Mouse (Mus musculus): ENCODE measurements around the gene Car11. TPM values are rescaled to one million over a fixed set of nuclear protein-coding genes. Genes with fewer than 3 reads are reported as not detected.

Car11 gene
- polyA plus RNA-seq, 1 experiment from 2014 or later: 9.8 TPM

DNA sequence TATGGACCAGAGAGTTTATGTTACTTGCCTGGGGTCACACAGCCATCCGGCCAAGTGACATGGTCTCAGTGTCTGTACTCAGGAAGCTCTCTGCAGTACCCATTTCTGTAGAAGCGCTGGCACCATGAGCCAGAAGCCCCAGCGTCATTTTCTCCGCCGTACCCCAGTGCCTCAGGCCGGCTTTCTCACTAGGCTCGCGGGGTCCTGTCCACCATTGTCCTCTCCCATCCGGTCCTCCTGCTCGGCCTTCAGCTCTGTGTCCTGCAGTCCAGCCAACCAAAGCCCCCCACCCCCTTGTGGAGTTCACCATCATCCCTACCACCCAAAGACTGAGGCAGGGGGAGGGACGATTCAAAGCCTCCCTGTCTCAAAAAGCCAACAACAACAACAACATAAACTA, 2.0 kb downstream of the Car11 start:
- Histone ChIP-seq H3K4me1 (ENCODE audit: control insufficient read depth, insufficient read depth, low read length) (peaks cover 28% of the 10 kb centered on the region), H3K4me3 (replicated peaks; ENCODE audit: low read length) (0 out of 2 replicates have a peak overlapping the region, but pooled peaks have one; percentile 40), H3K9ac (ENCODE audit: low read length) (no peak overlapping the region), H3K9me3 (replicated peaks; ENCODE audit: control insufficient read depth, low read length) (no peaks in the 10 kb centered on the region), H3K27ac (ENCODE audit: low read length) (no peak overlapping the region), H3K27me3 (ENCODE audit: control insufficient read depth, insufficient read depth, low read length) (peaks cover 20% of the 10 kb centered on the region; the same call in 1 of the 2 replicates), H3K36me3 (ENCODE audit: control insufficient read depth, insufficient read depth, low read length) (no peaks in the 10 kb centered on the region), H3K4me2 (ENCODE audit: low read depth, low read length) (0 out of 2 replicates have a peak overlapping the region, but pooled peaks have one; percentile 57)
- no peak for ATAC-seq (ENCODE audit: insufficient read depth, low FRiP score)
- 88% methylated on average over 11 of the region's 11 CpGs for WGBS

DNA sequence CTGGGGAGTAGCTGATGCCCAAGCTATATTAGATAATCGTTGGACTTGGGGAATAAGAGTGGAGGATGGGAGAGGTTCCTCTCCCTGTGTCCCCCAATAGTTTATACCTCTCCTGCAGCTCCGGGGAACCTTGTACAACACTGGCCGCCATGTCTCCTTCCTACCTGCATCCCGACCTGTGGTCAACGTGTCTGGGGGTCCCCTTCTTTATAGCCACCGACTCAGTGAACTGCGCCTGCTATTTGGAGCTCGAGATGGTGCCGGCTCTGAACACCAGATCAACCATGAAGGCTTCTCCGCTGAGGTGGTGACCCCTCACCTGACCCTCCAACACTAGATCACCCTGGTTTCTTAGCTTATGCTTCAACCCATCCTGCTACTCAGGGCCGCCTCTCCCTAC, 2.7 kb downstream of the Car11 start:
- no peak overlapping the region for H3K27ac ChIP-seq (ENCODE audit: low read length)
- no peak overlapping the region for H3K4me3 ChIP-seq (replicated peaks; ENCODE audit: low read length)
- peaks cover 33% of the 10 kb centered on the region for H3K4me1 ChIP-seq (ENCODE audit: control insufficient read depth, insufficient read depth, low read length)
- H3K9me3 ChIP-seq (replicated peaks; ENCODE audit: control insufficient read depth, low read length): no peaks in the 10 kb centered on the region
- H3K9ac ChIP-seq (ENCODE audit: low read length): no peak overlapping the region
- ATAC-seq (ENCODE audit: insufficient read depth, low FRiP score): no peak
- 94% methylated on average over 11 of the region's 11 CpGs for WGBS
- H3K4me2 ChIP-seq (ENCODE audit: low read depth, low read length): no peak overlapping the region
- H3K27me3 ChIP-seq (ENCODE audit: control insufficient read depth, insufficient read depth, low read length): peaks cover 20% of the 10 kb centered on the region; the same call in 1 of the 2 replicates
- no peaks in the 10 kb centered on the region for H3K36me3 ChIP-seq (ENCODE audit: control insufficient read depth, insufficient read depth, low read length)

DNA sequence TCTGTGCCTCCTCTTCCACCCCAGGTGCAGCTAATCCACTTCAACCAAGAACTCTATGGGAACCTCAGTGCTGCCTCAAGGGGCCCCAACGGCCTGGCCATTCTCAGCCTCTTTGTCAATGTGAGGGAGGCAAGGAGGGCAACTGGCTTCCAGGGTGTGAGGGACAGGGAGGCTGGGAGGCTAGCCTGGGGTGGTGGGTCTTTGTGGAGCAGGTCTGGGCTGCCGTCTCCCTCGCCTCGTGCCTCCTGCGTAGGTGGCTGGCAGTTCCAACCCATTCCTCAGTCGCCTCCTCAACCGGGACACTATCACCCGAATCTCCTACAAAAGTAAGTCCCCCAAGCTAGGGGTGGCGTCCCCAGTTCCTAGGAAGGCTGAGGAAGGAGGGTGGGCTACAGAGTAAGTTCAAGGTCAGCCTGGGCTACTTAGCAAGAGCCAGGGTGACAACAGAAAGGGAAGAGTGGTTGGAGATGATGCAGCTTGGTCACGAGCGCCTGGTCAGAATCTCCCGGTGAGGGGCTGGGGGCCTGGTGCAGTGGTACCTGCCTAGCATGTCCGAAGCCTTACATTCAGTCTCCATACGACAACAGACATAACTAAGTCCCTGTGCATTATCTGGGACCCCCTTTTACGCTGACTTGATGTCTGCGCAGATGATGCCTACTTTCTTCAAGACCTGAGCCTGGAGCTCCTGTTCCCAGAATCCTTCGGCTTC, 3.3 kb downstream of the Car11 start:
- peaks cover 37% of the 10 kb centered on the region for H3K4me1 ChIP-seq (ENCODE audit: control insufficient read depth, insufficient read depth, low read length)
- no peak overlapping the region for H3K9ac ChIP-seq (ENCODE audit: low read length)
- no peak overlapping the region for H3K4me2 ChIP-seq (ENCODE audit: low read depth, low read length)
- H3K27ac ChIP-seq (ENCODE audit: low read length): no peak overlapping the region
- H3K9me3 ChIP-seq (replicated peaks; ENCODE audit: control insufficient read depth, low read length): no peaks in the 10 kb centered on the region
- peaks cover 20% of the 10 kb centered on the region; the same call in 1 of the 2 replicates for H3K27me3 ChIP-seq (ENCODE audit: control insufficient read depth, insufficient read depth, low read length)
- WGBS: 87% methylated on average over 17 of the region's 17 CpGs
- no peaks in the 10 kb centered on the region for H3K36me3 ChIP-seq (ENCODE audit: control insufficient read depth, insufficient read depth, low read length)
- no peak for ATAC-seq (ENCODE audit: insufficient read depth, low FRiP score)
- no peak overlapping the region for H3K4me3 ChIP-seq (replicated peaks; ENCODE audit: low read length)

DNA sequence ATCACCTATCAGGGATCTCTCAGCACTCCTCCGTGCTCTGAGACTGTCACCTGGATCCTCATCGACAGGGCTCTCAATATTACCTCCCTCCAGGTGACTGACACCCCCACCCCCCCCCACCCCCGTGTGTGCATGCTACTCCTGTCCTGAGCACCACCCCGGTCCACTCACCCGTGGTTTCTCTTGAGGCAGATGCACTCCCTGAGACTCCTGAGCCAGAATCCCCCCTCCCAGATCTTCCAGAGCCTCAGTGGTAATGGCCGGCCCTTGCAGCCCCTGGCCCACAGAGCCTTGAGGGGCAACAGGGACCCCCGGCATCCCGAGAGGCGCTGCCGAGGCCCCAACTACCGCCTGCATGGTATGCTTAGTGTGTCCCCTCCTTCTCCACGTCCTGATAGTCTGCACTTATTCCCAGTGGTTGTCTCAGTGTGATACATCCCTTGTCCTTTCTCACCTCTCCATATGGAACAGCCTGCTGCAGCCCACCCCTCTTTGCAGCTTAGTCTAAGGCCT, 3.9 kb downstream of the Car11 start:
- peak overlapping the region; percentile 77 for H3K9ac ChIP-seq (ENCODE audit: low read length)
- H3K4me1 ChIP-seq (ENCODE audit: control insufficient read depth, insufficient read depth, low read length): peaks cover 43% of the 10 kb centered on the region
- peak overlapping the region; percentile 93 for H3K4me2 ChIP-seq (ENCODE audit: low read depth, low read length)
- no peaks in the 10 kb centered on the region for H3K9me3 ChIP-seq (replicated peaks; ENCODE audit: control insufficient read depth, low read length)
- H3K27me3 ChIP-seq (ENCODE audit: control insufficient read depth, insufficient read depth, low read length): peaks cover 19% of the 10 kb centered on the region; the same call in 1 of the 2 replicates
- 38% methylated on average over 12 of the region's 12 CpGs for WGBS
- peak overlapping the region; percentile 90 for H3K27ac ChIP-seq (ENCODE audit: low read length)
- no peak for ATAC-seq (ENCODE audit: insufficient read depth, low FRiP score)
- H3K36me3 ChIP-seq (ENCODE audit: control insufficient read depth, insufficient read depth, low read length): no peaks in the 10 kb centered on the region
- H3K4me3 ChIP-seq (replicated peaks; ENCODE audit: low read length): peak overlapping the region; percentile 71

DNA sequence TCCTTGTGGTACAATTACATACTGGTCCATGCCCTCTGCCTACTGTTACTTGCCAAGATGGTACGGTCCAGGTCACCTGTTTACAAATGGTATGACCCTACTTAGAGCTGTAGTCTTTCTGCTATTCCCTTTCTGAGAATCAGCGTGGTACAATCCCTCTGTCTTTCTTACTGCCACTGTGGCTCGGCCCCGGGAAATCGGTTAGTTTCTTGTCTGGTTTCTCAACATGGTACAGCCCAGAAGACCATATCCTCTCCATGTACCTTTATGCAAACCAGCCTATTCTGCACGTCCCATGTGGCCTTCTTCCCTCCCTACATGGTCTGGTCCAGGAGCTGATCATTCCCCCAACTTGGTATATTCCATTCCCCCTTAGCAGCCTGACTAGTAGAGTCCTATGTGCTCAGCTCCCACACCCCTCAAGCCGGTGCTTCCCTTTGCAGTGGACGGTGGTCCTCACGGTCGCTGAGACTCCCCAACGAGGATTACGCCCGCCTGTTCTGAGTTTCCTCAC, 4.5 kb downstream of the Car11 start:
- Histone ChIP-seq H3K4me1 (ENCODE audit: control insufficient read depth, insufficient read depth, low read length) (peaks cover 43% of the 10 kb centered on the region), H3K36me3 (ENCODE audit: control insufficient read depth, insufficient read depth, low read length) (no peaks in the 10 kb centered on the region), H3K4me2 (ENCODE audit: low read depth, low read length) (peak overlapping the region; percentile 93), H3K9me3 (replicated peaks; ENCODE audit: control insufficient read depth, low read length) (no peaks in the 10 kb centered on the region), H3K9ac (ENCODE audit: low read length) (peak overlapping the region; percentile 77), H3K27ac (ENCODE audit: low read length) (peak overlapping the region; percentile 90), H3K4me3 (replicated peaks; ENCODE audit: low read length) (peak overlapping the region; percentile 71), H3K27me3 (ENCODE audit: control insufficient read depth, insufficient read depth, low read length) (peaks cover 14% of the 10 kb centered on the region; the same call in 1 of the 2 replicates)
- under 1% methylated on average over 13 of the region's 13 CpGs for WGBS
- ATAC-seq (ENCODE audit: insufficient read depth, low FRiP score): peak; percentile 54

DNA sequence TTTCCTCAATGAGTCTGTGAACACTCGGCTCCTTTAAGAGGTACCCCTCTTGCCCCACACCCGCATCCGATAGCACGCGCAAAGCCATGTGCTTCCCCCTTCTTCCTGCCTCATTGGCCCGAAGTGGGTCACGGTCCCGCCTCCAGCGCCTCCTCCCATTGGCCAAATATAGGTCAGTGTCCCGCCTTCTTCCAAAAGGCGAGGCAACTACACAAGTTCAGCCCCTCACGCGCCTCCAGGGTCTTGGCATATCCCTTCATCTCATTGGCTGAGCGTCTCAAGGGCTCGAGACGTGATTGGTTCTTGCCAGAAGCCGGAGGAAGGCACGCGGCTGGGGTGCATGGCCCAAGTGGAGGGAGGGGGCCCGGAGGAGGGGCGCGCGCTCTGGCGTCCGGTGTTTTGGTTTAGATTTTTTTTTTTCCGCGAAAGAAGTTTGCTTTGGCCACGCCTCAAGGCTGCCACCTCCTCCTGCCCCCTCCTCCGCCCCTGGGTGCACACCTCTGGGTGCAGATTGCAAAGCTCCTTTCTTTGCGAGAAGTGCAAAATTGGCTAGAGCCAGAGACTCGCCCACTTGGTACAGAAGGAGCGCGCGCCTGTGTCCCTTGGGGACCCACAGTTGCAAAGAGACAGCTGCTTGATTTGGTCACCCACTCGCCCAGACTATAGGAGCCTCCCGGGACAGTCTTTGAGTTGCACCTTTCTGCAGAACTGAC, 5.2 kb downstream of the Car11 start, which contains the start of gene Dbp:
Gene Dbp, plus strand, starts transcription at position 359 of the 713 bp plus-strand sequence.
- H3K4me1 ChIP-seq (ENCODE audit: control insufficient read depth, insufficient read depth, low read length): peaks cover 41% of the 10 kb centered on the region

DNA sequence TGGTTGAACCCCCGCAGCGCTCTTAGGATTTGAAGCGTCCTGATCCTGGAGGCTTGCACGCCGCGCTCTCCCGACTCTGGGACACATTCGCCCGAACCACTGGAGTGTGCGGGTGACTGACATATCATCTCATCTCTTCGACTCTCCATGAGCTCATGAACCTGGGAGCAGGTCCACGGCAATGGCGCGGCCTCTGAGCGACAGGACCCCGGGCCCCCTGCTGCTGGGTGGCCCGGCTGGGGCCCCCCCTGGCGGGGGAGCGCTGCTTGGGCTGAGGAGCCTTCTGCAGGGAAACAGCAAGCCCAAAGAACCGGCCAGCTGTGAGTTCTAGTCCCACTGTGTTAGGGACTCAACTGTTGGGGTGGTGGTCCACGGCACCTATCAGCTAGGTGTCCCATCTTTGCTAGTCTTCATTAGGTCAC, 5.8 kb downstream of the Car11 start:
- ATAC-seq (ENCODE audit: insufficient read depth, low FRiP score): no peak
- Histone ChIP-seq H3K9me3 (replicated peaks; ENCODE audit: control insufficient read depth, low read length) (no peaks in the 10 kb centered on the region), H3K4me2 (ENCODE audit: low read depth, low read length) (peak overlapping the region; percentile 93), H3K4me1 (ENCODE audit: control insufficient read depth, insufficient read depth, low read length) (peaks cover 36% of the 10 kb centered on the region), H3K27ac (ENCODE audit: low read length) (peak overlapping the region; percentile 97), H3K4me3 (replicated peaks; ENCODE audit: low read length) (peak overlapping the region; percentile 71), H3K9ac (ENCODE audit: low read length) (peak overlapping the region; percentile 80), H3K36me3 (ENCODE audit: control insufficient read depth, insufficient read depth, low read length) (no peaks in the 10 kb centered on the region; the same call in 1 of the 2 replicates), H3K27me3 (ENCODE audit: control insufficient read depth, insufficient read depth, low read length) (peaks cover 1% of the 10 kb centered on the region; the same call in 1 of the 2 replicates)
- under 1% methylated on average over 21 of the region's 21 CpGs for WGBS

More for the DNA sequence above, 5.2 kb downstream of the Car11 start, which contains the start of gene Dbp:
- peak; percentile 89 for ATAC-seq (ENCODE audit: insufficient read depth, low FRiP score)
- Histone ChIP-seq H3K9me3 (replicated peaks; ENCODE audit: control insufficient read depth, low read length) (no peaks in the 10 kb centered on the region), H3K4me2 (ENCODE audit: low read depth, low read length) (peak within 1 kb of the TSS; percentile 93), H3K36me3 (ENCODE audit: control insufficient read depth, insufficient read depth, low read length) (no peaks in the 10 kb centered on the region; the same call in 1 of the 2 replicates), H3K9ac (ENCODE audit: low read length) (peak within 1 kb of the TSS; percentile 80), H3K27me3 (ENCODE audit: control insufficient read depth, insufficient read depth, low read length) (peaks cover 7% of the 10 kb centered on the region; the same call in 1 of the 2 replicates), H3K27ac (ENCODE audit: low read length) (peak within 1 kb of the TSS; percentile 97), H3K4me3 (replicated peaks; ENCODE audit: low read length) (peak within 1 kb of the TSS; percentile 71)
- WGBS: under 1% methylated on average over 36 of the region's 36 CpGs

DNA sequence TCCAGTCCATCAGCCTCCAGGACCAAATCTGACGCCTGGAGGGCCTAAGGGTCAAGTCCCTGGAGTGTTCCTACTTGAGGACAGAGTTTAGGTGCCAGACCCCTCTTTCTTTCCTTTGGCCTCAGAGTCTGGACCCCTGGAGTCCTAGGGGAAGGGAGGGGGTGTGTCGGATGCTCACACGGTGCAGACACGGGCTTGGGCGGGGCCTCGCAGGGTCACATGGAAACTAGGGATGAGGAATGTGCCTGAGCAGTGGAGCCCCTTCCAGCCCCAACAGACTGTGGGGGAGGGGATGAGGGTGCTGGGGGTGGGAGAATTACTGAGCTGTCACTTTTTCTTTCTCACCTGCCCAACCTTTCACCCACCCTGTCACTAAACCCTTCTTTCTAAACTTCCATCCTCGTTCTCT, 6.2 kb downstream of the Car11 start:
- Histone ChIP-seq H3K9ac (ENCODE audit: low read length) (peak overlapping the region; percentile 80), H3K27ac (ENCODE audit: low read length) (peak overlapping the region; percentile 97), H3K27me3 (ENCODE audit: control insufficient read depth, insufficient read depth, low read length) (no peaks in the 10 kb centered on the region), H3K4me3 (replicated peaks; ENCODE audit: low read length) (peak overlapping the region; percentile 71), H3K9me3 (replicated peaks; ENCODE audit: control insufficient read depth, low read length) (no peaks in the 10 kb centered on the region), H3K36me3 (ENCODE audit: control insufficient read depth, insufficient read depth, low read length) (no peaks in the 10 kb centered on the region; the same call in 1 of the 2 replicates), H3K4me1 (ENCODE audit: control insufficient read depth, insufficient read depth, low read length) (peaks cover 34% of the 10 kb centered on the region), H3K4me2 (ENCODE audit: low read depth, low read length) (peak overlapping the region; percentile 93)
- 2% methylated on average over 7 of the region's 7 CpGs for WGBS
- ATAC-seq (ENCODE audit: insufficient read depth, low FRiP score): no peak
